Mouse (Mus musculus) left cerebral cortex, postnatal 25 days (tissue): ENCODE results near the gene Adad2. TPM values are rescaled to one million over a fixed set of nuclear protein-coding genes. Genes with fewer than 3 reads are reported as not detected.

Source experiments
- DNase-seq, 2 experiments: peaks; one replicate each; pipeline ENCODE4 v3.0.0; 2022; ENCODE audit warnings: low spot score in 2 of 2, mixed read lengths in 1 of 2
- intact Hi-C: fragments of 180-260 bp; cut with DNase I; formaldehyde crosslinking; loops from one replicate; pipeline ENCODE4 v1.15.1; 2025
- total RNA-seq, 2 experiments: library from RNA; stranded (reverse); gene quantifications; 2 replicates each; pipeline ENCODE4 v1.2.3; 2021

Gene Adad2
- total RNA-seq, 2 experiments from 2014 or later: 0.23 to 0.55 TPM

- intact Hi-C loops: no loop called here
- DNase-seq: peak in 1 of 2 experiments; percentile 45
Measured at GRCm38 (mm10) chr8:119635958-119636357, 23.4 kb downstream of the Adad2 start.

- intact Hi-C loops: no loop called here
- no peak for DNase-seq
Measured at GRCm38 (mm10) chr8:119636766-119637165, 24.2 kb downstream of the Adad2 start.

DNA sequence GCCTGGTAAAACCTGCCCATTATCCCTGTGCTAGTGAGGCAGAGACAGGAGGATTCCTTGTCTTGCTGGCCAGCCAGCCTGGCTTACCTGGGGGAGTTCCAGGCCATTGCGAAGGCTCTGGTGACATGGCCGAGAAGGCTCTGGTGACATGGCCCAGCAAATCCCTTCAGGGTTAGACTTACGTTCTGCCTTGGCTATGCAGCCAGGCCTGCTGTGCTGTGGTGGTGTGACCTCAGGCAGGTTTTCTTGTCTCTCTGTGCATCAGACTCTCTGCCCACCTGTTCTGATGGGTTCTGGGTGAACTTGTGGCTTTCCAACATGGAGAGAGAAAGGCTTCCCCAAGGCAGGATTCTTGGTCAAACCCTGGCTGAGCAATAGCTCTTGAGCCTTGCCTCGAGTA lies 24.8 kb downstream of the Adad2 start:
- intact Hi-C loops: no loop called here
- DNase-seq: no peak

DNA sequence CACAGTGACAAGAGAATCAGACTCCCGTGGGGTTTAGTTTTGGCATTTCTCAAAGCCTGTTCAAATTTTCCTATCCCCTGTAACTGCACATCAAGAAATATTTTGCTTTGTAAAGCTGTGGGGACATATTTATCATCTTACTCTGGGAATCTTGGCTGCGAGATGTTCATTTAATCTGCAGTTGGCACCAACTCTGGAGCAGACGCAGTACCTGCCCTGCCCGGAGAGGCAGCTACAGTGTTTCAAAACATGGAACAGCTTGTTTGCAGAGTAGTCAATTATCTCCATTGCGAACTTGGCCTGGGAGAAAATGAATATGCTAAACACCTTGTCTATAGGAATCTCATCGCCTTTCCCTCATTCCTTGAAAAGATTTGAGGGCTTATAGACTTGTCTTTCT lies 25.7 kb downstream of the Adad2 start:
- no peak for DNase-seq
- intact Hi-C loops: no loop called here

- intact Hi-C loops: no loop called here
- no peak for DNase-seq
Measured at GRCm38 (mm10) chr8:119639798-119640197, 27.3 kb downstream of the Adad2 start.

GRCm38 (mm10) chr8:119641058-119641457 lies 28.5 kb downstream of the Adad2 start:
- no peak for DNase-seq
- intact Hi-C loops: no loop called here

DNA sequence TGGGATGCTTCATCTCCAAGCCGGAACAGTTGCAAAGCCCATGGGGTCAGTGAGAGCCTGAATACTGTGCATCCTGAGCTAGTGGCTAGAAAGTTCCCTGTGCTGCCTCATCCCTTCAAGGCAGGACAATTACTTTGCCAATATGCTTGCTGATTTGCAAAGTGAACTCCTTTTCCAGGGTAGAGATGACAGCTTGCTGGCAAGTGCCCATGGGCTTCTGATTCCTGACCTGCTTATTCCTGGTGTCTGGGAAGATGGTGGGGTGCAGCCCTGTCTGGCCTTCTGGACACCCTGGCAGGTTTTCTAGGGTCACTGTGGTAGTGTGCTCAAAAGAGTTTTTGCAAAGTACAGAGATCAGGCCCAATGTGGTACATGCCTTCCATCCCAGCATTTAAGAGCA lies 30.4 kb downstream of the Adad2 start:
- intact Hi-C loops: no loop called here
- DNase-seq: no peak

GRCm38 (mm10) chr8:119644429-119644960 lies 31.9 kb downstream of the Adad2 start:
- intact Hi-C loops: no loop called here
- DNase-seq: no peak

GRCm38 (mm10) chr8:119644981-119645597 lies 32.5 kb downstream of the Adad2 start:
- DNase-seq: no peak
- intact Hi-C loops: no loop called here

DNA sequence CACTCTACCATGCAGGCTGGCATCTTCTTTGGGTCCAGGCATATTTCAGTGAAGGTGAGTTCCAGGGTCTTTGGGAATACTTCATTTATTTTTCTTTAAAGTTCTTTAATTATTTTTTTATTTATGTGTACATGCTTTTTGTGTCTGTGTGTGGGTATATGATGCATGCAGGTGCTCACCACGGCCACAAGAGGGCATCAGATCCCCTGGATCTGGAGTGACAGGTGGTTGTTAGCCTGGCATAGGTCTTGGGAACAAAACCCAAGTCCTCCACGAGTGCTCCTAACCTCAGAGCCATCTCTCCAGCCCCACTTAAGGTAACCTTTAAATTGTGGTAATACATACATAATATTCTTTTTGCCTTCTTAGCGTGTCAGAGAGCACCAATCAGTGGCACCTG lies 33.6 kb downstream of the Adad2 start:
- DNase-seq: no peak
- intact Hi-C loops: no loop called here

GRCm38 (mm10) chr8:119646846-119647245 lies 34.3 kb downstream of the Adad2 start:
- no peak for DNase-seq
- intact Hi-C loops: no loop called here

GRCm38 (mm10) chr8:119651324-119651723 lies 38.8 kb downstream of the Adad2 start:
- intact Hi-C loops: no loop called here
- no peak for DNase-seq

- intact Hi-C loops: loop anchor here (2.0 kb wide), 1 partner anchor 20 kb away; no protein-coding TSS in a partner anchor
- DNase-seq: no peak
Measured at GRCm38 (mm10) chr8:119656709-119657464, 44.3 kb downstream of the Adad2 start.

- intact Hi-C loops: no loop called here
- peak in 1 of 2 experiments; percentile 17 for DNase-seq
Measured at GRCm38 (mm10) chr8:119661081-119661480, 48.5 kb downstream of the Adad2 start.

DNA sequence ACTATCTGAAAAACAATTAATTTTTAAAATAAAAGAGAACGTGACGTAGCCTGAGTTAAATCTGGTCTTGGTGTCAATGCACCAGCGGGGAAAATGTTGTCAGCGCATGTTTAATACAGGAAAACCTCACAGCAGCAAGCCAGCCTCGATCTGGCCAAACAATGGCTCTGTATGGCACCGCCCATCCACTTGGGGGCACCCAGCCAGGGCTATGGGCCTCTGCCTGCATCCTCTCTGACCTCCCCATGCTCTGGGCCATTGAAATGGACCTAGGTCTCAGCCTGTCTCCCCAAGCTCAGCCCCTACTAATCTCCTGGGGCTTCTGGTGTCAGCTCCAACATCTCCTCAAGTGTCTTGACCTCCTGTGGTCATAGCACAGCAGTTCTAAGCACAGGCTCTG lies 49.3 kb downstream of the Adad2 start:
- intact Hi-C loops: no loop called here

GRCm38 (mm10) chr8:119663440-119663839 lies 50.9 kb downstream of the Adad2 start:
- no peak for DNase-seq
- intact Hi-C loops: no loop called here

More for the DNA sequence above, 49.3 kb downstream of the Adad2 start:
- DNase-seq: no peak

DNA sequence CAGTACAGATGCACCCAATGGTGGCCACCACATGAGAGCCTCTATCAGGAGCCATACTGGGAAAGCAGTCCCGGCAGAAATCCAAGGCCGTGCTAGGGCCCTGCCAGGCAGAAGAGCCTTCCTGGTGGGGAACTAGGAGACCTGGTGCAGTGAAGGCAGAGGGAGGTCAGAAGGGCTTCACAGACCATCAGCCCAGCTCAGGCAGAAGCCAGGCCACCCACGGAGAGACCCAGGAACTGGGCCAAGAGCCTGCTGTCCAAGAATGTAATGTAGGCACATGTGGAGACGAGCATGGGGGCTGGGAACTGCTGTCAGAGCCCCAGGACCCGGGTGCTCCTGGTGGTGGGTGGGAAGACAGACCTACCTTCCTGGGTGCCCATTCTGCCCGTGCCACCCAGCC lies 52.7 kb downstream of the Adad2 start:
- no peak for DNase-seq
- intact Hi-C loops: no loop called here
